Mouse (Mus musculus) adrenal gland, adult (tissue): ENCODE results near the gene Elovl7.
A peak's percentile ranks its signal among the peaks of the same experiment; 100 is the strongest.

Source experiments
- DNase-seq, 2 experiments: peaks; one replicate each; pipeline ENCODE4 v3.0.0; 2022 to 2023; ENCODE audit warnings: low spot score in 1 of 2; ENCODE audit not compliant: inconsistent age in 2 of 2

Elovl7 gene

DNA sequence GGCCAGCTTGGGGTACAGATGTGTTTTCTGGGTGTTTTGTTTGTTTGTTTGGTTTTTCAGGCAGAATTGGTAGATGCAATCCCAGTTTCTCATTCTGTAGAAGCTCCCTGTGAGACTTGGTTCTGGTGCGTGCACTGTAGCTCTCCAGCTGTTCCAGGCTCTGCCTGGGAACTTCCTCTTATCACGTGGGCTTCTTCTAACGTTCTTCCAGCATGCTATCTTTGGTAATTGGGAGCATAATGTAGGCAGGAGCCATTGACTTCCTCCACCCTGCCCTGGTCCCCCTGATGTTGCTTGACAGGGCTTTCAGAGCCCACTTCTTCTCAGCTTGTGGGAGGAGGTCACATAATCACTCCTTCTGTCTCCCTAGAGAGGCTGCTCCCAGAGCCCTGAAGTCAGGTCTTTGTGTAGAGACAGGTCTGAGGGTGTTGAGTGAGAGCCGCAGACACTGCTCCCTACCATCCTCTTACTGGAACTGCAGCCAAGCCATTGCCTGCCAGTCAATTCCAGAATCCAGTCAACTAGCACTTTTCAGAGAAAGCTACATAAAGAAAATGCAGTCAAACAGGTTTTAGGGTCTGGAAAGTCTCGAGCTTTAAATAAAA, 86.2 kb downstream of the Elovl7 start:
- peak in 1 of 2 experiments; percentile 27 for DNase-seq

DNA sequence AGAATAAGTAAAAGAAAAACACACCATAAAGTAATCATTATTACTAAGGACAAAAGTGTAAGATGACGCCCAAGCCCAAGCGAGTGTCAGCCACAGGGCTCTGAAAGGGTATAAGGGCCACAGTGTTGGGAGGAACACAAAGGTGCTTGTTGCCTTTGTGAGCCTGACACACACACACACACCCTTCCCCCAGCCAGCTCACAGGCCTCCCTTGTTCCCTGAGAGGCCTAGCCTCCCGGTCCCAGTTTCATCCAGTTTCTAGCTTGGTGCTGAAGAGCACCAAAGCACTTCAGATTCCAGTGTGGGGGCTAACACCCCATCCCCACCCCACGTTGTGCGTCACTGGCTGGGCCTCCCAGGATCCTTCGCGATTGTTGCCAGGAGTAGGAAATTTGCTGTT, 87.2 kb downstream of the Elovl7 start:
- no peak for DNase-seq

DNA sequence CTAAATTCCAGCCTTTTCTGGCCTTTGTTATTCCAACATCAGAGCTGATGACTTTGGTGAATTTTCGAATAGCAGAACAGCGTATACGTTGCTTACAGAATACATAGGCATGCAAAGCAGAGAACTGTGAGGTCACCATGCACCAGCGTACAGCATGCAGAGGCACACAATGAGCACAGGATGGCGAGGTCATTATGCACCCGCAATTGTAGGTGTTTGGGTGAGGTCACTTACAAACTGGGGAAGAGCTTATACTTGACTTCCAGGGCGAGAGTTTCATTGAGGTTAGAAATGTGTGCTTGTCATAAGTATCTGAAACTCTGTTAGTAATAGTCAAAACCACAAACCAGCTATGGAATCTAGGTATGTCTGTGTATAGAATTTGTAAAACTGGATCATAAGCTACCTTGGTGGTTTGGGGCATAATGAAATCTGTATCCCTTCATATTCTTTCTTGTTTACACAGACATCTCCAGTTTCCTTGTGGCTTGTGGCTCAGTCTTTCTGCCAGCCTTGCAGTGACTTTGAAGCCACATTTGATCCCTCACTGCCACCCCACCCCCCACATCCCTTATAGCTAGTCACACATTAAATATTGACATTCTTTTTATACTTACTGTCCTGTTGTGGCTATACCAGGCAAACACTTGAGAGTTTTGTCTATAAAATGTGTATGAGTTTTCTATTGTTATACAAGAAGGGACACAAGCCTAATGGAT, 88.9 kb downstream of the Elovl7 start:
- DNase-seq: no peak

DNA sequence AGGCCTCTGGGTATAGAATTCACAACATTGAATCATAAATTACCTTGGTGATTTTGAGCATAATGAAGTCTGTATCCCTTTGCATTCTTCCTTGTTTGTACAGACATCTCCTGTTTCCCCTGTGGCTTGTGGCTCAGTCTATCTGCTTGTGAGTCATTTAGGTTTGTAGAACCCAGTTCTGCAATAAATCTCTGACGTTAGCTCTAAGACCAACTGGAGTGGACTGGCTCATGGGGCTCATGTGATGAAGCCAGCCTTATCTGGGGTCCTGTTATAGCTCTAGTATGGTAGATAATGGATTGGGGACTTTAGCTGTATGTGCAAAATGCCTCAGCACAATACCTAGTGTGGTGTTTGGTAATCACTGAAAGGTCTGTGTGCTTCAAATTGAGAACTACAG, 89.6 kb downstream of the Elovl7 start:
- no peak for DNase-seq

DNA sequence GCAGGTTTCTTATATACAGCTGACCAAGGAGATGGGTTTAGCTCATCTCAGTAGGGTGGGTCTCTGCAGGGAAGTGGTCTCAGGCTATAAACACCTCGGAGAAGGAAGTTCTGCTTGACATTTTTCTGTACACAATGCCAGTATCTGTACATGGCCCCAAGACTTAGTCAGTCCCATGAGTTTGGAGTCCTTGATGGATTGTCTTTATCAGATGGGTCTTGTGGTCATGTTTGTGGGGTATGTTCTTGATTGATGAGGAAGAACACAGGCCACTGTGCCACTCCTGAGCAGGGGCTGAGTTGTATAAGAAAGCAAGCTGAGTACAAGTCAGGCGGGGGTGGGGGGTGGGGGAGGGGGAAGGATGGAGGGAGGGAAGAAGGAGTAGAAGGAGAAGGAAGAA, 90.5 kb downstream of the Elovl7 start:
- DNase-seq: no peak

DNA sequence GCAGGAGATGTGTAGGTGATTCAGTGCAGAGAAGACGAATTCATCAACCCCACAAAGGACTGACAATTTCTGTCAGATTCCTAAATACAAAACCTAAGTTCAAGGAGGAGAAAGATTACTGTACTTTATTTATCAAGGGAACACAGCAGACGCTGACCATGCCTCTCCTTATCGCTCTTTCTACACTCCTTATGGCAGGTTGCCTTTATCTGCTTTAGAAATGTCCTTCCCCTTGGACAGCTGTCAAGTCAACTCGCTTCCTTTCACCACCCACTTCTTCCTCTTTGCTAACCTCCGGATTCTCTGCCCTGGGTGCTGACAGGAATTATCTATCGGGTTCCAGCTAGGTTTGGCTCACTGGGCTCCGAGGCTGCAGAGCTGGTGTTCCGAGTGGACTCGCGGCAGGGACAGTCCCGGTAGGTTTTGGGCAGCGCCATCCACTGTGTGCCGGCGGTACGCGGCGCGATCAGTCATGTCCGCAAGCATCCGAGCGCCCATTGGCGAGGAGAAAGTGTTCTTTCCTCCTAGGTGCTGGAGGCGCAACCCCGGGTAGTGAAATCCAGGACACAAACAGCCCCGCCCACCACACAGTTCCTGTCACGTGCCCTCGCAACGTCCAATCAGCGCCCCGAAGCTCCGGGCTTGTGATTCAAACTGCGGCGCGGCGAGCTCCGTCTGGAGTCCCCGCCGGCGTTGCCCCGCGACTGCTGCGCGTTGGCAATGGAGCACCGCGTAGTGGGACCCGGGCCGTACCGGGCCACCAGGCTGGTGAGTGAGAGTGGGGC, 101.7 kb downstream of the Elovl7 start, which contains the start of gene Depdc1b:
Gene Depdc1b (plus strand): TSS at position 631 of the 785 bp plus-strand sequence.
- peak; percentile 95 to 98 for DNase-seq

DNA sequence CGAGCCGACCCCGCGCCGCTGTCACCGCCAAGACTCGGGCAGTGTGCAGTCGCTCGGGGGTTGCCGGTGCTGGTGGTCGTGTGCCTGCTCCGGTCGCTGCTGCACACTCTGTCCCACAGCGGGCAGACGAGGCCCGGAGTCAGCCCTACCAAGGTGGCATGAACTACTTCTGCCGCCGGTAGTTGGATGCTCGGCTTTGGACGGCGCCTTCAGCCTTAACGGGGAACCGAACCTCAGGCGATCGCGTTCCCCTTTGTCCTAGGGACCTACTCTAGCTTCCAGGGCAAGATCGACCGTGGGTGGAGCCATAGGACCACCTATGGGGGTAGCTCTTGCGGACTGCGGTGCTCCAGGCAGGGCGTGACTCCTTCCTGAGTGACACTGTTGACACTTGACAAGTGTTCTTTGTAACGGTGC, 102.3 kb downstream of the Elovl7 start:
- peak; percentile 11 to 35 for DNase-seq

DNA sequence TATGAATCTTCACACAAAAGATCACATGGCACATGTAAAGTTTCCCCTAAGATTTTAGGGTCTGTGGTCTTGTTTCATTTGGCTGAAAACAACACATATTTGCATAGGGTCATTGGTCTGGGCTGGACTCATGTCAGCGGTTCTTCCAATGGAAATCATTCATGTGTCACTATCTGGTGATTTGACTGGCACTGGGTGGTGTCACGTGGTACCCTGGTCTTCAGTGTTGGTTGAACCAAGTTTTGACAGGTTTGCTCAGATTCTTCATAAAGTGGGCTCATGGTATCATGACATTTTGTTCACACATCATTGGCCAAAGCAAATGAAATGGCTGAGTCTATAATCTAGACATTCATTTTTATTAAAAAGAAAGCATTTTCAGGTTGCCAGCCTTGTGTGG, 103.2 kb downstream of the Elovl7 start:
- no peak for DNase-seq

DNA sequence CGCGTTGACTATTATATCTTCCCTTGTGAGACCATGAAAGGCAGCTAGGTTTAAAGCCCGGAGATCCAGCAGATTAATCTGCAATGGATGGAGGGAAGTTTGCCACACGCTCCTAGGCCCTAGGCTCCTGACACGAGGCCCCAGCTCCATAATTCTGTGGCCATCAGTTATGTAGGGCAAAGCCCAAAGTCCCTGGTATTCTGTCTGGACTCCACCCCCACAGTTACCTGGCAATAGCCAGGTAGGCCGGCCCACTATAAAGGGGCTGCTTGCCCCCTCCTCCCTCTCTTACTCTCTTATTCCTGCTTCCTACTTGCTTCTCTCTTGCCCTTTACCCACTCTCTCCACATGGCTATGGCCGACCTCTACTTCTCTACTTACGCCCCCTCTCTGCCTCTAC, 104.8 kb downstream of the Elovl7 start:
- DNase-seq: no peak

DNA sequence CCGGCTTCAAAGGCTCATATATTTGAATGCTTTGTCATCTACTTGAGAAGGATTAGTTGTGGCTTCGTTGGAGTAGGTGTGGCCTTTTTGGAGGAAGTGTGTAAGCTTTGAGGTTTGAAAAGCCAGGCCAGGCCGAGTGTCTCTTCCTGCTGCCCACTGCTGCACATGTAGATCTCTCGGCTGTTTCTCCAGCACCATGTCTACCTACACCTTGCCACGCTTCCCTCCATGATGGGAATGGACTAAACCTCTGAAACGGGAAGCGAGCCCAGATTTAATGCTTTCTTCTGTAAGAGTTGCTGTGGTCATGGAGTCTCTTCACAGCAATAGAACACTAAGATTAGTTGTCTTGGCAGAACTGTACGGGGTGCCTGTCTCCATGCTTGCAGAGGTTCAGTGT, 106.0 kb downstream of the Elovl7 start:
- no peak for DNase-seq

DNA sequence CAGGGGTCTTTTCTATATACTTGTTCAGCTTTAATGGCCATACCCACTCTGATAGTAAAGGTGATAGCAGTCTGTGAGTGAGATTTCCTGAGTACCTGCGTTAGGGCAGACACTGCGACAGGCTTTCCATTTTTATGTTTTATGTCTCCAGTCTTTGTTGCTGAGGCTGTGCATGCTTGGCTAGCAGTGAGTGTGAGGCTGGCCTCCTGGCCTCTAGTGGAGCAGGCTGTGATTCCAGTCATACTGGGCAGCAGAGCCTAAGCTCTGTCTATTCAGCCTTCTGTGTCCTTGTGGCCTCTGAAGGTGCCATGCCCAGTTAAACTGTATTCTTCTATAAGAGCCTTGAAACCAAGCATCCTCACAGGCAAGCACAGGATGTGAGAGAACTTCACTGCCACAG, 108.3 kb downstream of the Elovl7 start:
- no peak for DNase-seq

DNA sequence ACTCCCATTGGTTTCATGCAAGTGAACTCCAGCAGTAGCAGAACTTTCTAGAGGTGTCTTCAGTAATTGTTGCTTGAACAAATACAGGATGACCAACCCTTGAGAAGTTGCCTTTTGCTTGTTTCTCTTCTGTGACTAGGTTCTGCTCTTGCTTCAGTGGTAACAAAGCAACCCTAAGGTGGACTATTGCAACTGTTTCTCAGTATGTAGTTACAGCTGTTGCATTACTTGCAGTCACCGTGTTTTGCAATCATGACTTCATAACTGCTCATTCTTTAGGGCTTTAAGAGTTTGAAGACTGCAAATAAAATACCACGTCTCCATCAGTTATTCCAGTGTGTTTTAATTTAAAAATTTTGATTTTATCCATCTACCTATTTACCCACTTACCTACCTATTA, 109.1 kb downstream of the Elovl7 start:
- no peak for DNase-seq

DNA sequence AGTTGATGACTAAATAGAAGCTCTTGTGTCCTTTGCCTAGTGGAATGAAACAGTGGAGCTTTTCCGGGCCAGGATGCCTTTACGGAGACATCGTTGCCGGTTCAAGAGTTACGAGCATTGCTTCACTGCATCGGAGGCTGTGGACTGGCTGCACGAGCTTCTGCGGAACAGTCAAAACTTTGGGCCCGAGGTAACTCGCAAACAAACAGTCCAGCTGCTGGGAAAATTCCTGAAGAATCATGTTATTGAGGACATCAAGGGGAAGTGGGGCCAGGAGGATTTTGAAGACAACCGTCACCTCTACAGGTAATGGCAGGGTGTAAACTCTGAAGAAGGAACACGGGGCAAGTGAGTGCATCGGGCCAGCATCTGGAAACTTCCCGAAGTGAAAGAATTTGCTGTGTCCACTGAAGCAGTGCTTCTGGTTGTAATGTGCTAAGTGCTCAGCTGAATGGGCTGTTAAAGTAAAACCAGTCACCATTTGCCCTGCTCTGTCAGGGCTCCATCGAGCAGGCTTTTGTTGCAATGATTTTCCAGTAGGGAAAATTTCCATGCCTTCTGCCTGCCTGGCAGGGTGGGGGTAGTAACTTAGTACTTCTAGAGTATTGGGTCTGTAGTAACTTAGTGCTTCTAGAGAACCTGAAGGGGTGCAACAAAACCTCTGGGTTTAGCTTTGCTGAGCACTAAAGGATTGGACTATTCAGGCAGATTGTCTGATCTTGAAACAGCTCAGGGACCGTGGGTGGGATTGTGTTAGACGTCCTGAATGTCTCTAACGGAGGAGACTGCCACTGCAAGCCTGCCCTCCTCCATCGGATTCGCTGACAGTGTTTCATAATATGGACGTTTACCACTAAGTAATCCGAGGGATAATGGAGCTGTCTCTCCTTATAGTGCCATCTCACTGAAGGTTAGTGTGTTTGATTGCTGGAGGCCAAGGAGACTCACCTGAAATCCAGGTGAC, 109.9 kb downstream of the Elovl7 start:
- DNase-seq: no peak

DNA sequence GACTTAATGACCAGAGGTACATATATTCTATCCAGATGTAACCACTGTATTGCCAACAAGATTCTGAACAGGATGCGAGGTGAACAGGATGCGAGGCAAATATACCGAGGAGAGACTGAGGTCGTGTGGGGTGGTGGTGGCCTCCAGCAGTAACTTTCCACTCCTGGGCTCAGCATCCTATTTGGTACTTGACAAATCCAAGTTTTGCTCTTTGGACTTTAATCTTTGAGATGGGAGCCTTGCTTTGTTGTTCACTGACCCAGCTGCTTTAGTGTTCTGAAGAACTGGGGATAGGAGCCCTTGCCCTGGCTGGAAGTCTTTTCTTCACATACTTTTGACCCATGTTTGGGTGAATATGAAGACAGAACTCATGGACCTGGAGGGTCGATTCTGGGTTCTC, 111.7 kb downstream of the Elovl7 start:
- DNase-seq: no peak

DNA sequence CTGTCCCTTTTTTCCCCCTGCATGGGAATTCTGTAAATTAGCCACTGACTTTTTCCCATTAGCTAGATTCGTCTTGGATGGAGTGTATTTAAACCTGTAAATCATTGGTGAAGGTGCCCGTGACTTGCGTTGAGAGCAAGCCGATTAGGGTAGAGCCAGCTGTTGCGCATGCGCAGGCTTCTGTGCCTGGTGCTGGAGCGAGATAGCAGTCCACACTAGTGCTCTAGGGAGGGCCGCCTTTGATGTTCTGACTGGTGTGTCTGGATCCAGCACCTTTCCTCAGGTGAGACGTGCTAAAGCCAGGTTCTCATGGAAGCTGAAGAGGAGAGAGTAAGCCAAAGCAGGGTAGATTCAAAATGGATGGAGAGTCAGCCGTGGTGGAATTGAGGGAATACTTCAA, 112.1 kb downstream of the Elovl7 start:
- no peak for DNase-seq

DNA sequence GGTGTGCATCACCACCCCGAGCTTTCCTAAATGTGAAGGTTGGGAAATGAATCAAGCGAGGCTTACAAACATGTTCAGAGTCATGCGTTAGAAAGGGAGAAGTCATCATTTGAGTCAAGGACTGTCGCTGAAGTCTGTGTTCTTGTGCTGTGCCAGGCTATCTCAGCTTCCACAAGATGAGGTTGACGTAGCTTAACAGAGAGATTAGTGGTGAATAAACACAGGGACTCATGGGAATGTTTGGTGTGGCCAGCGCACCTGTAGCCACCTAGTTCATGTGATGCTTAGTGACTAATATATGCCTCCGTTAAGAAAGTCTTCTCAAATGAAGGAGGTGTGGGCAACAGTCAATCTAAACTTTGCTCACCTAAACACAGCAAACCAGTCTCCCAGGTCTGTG, 112.8 kb downstream of the Elovl7 start:
- no peak for DNase-seq

DNA sequence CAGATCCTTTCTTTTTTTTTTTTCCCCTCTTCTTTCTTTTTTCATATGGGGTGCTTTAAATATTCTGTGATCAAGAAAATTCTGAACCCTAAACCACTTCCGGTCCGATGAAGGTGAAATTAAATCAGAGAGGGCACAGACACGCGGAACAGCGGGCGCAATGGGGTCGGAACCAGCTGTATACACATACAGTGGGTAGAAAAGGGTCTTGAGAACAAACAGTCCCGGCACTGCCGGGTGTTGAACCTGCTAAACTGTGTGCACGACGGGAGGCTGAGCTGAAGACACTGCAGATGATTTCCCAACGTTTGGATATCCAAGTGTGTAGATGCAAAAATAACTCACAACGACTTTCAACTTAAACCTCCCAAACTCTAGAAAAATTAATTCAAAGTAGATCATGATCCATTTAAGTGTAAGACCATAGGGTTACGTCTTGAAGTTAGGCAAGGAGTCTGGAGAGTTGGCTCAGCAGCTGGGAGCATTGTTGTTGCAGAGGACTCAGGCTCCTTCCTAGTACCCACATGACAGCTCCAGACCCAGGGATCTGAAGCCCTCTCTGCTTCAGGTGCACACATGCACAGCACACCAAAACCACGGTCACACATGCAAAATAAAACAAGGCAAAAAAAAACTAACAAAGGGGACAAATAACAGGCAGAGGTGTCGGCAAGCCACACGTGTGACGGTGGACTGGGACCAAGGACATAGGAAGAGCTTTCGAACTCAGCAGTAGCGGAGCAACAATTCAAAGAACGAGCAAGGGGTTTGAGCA, 114.4 kb downstream of the Elovl7 start:
- DNase-seq: no peak

DNA sequence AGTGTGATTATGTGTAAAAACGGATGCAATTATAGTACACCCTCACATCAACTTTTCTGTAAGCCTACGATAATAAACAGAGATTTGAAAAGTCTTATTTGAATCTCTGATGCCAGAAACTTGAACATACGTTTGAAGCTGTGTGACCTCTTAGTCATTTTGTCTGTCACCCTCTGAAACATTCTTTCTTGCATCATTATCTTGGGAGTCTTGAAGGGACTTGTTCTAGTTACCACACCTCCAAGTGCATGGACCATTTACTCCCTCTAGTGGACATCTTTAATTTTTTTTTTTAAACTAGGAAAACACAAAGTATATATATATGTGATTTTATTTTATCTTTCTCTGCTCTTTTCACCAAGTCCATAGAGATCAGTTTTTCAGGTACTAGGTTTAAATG, 115.5 kb downstream of the Elovl7 start:
- DNase-seq: peak in 1 of 2 experiments; percentile 55
